Mouse (Mus musculus): ENCODE measurements around the gene Tle2.

- TF ChIP-seq EP300 (IDR thresholded peaks at IDR 0.05; ENCODE audit: low read depth) (no peak), CTCF (IDR thresholded peaks at IDR 0.05; ENCODE audit: low read depth) (no peak)
These were observed 16.9 kb upstream of the Tle2 start for GRCm38 (mm10) chr10:81557491-81557890.

All from heart, postnatal 0 days (tissue).